Comparison of ENCODE assay signal across 8 mouse cellular contexts in the genomic region with DNA sequence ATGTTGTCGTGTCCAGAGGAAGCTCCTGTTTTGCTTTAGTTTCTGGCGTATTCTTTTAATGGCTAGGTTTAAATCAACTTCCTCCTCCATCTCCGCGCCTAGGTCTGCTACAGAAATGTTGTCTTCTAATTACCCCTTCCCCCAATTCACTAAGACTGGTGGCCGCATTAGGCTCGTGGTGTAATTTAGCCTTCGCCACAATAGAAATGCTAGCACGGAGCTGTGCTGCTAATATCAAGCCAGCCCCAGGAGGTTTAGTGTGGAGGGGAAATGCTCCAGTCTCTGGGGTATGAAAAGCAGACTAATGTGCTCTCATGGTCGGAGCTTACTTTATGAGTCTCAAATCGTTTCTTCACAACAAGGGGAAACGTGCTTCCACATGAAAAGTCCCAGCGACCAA. TPM values are rescaled to one million over a fixed set of nuclear protein-coding genes. Genes with fewer than 3 reads are reported as not detected.
A peak's percentile ranks its signal among the peaks of the same experiment; 100 is the strongest.
DNase-seq lines count a peak whose midpoint lies in the region; ATAC-seq and TF ChIP-seq lines count a peak whose summit lies in the region.

No protein-coding gene starts in this region.

- peak overlapping the region; percentile 98 for H3K4me2 ChIP-seq in kidney, embryonic 15.5 days
- peak overlapping the region; percentile 98 for H3K4me2 ChIP-seq in embryonic facial prominence, embryonic 12.5 days (replicated peaks)
- H3K4me2 ChIP-seq in myocyte (ENCODE audit: low read depth): peak overlapping the region; percentile 93

- no peaks in the 10 kb centered on the region for H3K36me3 ChIP-seq in kidney, embryonic 15.5 days
- H3K36me3 ChIP-seq in embryonic facial prominence, embryonic 12.5 days: no peaks in the 10 kb centered on the region
- no peaks in the 10 kb centered on the region for H3K36me3 ChIP-seq in myocyte (ENCODE audit: control insufficient read depth, insufficient read depth)

- H3K79me2 ChIP-seq in myocyte (ENCODE audit: control insufficient read depth, insufficient read depth): peaks cover 5% of the 10 kb centered on the region

- H3K9ac ChIP-seq in kidney, embryonic 15.5 days: peak overlapping the region; percentile 83
- peak overlapping the region; percentile 77 for H3K9ac ChIP-seq in embryonic facial prominence, embryonic 12.5 days

- H3K27me3 ChIP-seq in kidney, embryonic 15.5 days: 0 out of 2 replicates have a peak, but pooled peaks cover 4% of the 10 kb centered on the region
- no peaks in the 10 kb centered on the region for H3K27me3 ChIP-seq in embryonic facial prominence, embryonic 12.5 days
- H3K27me3 ChIP-seq in myocyte (ENCODE audit: control insufficient read depth, insufficient read depth, insufficient read length): no peaks in the 10 kb centered on the region

- 1% methylated on average over 12 of the region's 12 CpGs for WGBS in kidney, embryonic 15.5 days
- WGBS in embryonic facial prominence, embryonic 12.5 days: 4% methylated on average over 12 of the region's 12 CpGs

- no peak for DNase-seq in kidney, adult 9 months
- peak; percentile 18 for DNase-seq in induced T-regulatory cell, adult 2 months (ENCODE audit: low read depth)
- DNase-seq in thymus, postnatal 4 days: no peak
- DNase-seq in spleen, postnatal 4 days (ENCODE audit: low spot score in 2 of 2): no peak

- H3K4me3 ChIP-seq in kidney, embryonic 15.5 days (replicated peaks): peak overlapping the region; percentile 84
- peak overlapping the region; percentile 71 for H3K4me3 ChIP-seq in embryonic facial prominence, embryonic 12.5 days
- peak overlapping the region; percentile 26 for H3K4me3 ChIP-seq in myocyte

- H3K4me1 ChIP-seq in kidney, embryonic 15.5 days: peaks cover 65% of the 10 kb centered on the region
- H3K4me1 ChIP-seq in embryonic facial prominence, embryonic 12.5 days: peaks cover 19% of the 10 kb centered on the region

- no peaks in the 10 kb centered on the region for H3K9me3 ChIP-seq in kidney, embryonic 15.5 days (replicated peaks)
- no peaks in the 10 kb centered on the region for H3K9me3 ChIP-seq in embryonic facial prominence, embryonic 12.5 days

- ATAC-seq in kidney, embryonic 15.5 days (replicated peaks; ENCODE audit: low FRiP score): no peak
- ATAC-seq in embryonic facial prominence, embryonic 12.5 days (ENCODE audit: insufficient number of reproducible peaks, insufficient read depth, low FRiP score, low TSS enrichment): no peak
- no peak for ATAC-seq in megakaryocyte-erythroid progenitor cell, adult 5-6 weeks (replicated peaks; ENCODE audit: low FRiP score, low TSS enrichment, poor library complexity, severe bottlenecking)

- no peak for TF ChIP-seq POLR2A in myocyte (IDR thresholded peaks at IDR 0.05; ENCODE audit: insufficient read length, low read depth)

- peak overlapping the region; percentile 84; the same call in 1 of the 2 replicates for H3K27ac ChIP-seq in kidney, embryonic 15.5 days
- no peak overlapping the region for H3K27ac ChIP-seq in embryonic facial prominence, embryonic 12.5 days

- H3ac ChIP-seq in myocyte (ENCODE audit: control insufficient read depth, insufficient read length): peak overlapping the region; percentile 43

TF ChIP-seq in myocyte, 11 proteins besides CTCF, POLR2A, EP300 and RAD21:
- no peak for TF ChIP-seq TCF3 (IDR thresholded peaks at IDR 0.05; ENCODE audit: insufficient read length, low read depth)
- no peak for TF ChIP-seq REST (IDR thresholded peaks at IDR 0.05; ENCODE audit: insufficient read depth, insufficient read length)
- TF ChIP-seq SRF (IDR thresholded peaks at IDR 0.05; ENCODE audit: control insufficient read depth, insufficient read length, low read depth): no peak
- TF ChIP-seq MYOG (IDR thresholded peaks at IDR 0.05; ENCODE audit: control insufficient read depth in 1 of 3, insufficient read depth in 1 of 3, insufficient read length in 2 of 3, low read depth in 2 of 3): no peak
- no peak for TF ChIP-seq TCF12 (IDR thresholded peaks at IDR 0.05; ENCODE audit: insufficient read depth, poor library complexity, severe bottlenecking)
- TF ChIP-seq CEBPB (IDR thresholded peaks at IDR 0.05; ENCODE audit: insufficient read depth, poor library complexity, severe bottlenecking): no peak
- no peak for TF ChIP-seq POLR2AphosphoS2 (IDR thresholded peaks at IDR 0.05; ENCODE audit: insufficient read length, low read depth)
- no peak for TF ChIP-seq MAX (IDR thresholded peaks at IDR 0.05; ENCODE audit: low read depth)
- TF ChIP-seq USF1 (IDR thresholded peaks at IDR 0.05; ENCODE audit: low read depth): no peak
- TF ChIP-seq MYOD1 (IDR thresholded peaks at IDR 0.05; ENCODE audit: control insufficient read depth in 1 of 3, insufficient read length in 2 of 3, low read depth in 2 of 3): no peak
- no peak for TF ChIP-seq E2F4 (IDR thresholded peaks at IDR 0.05; ENCODE audit: insufficient read depth)

RNA-seq across cellular contexts. Expression of gene Phc2, which starts 0.9 kb away (rescaled TPM):
- 40.3 and 45.5 TPM in 2 replicates for polyA plus RNA-seq in kidney, embryonic 15.5 days (2015; fragmentation: Nextera tagmentation; extraction: Ambion mirVana)
- polyA plus RNA-seq in embryonic facial prominence, embryonic 12.5 days (2016; fragmentation: Nextera tagmentation; extraction: Ambion mirVana): 82.4 and 106 TPM in 2 replicates
- 100 TPM for polyA plus RNA-seq in myocyte (2012; fragmentation: generic; extraction: Trizol)
- total RNA-seq in megakaryocyte-erythroid progenitor cell, adult 5-6 weeks (2014; fragmentation: Nextera tagmentation): 56.5 and 63.9 TPM in 2 replicates
- total RNA-seq in megakaryocyte-erythroid progenitor cell, adult 5-6 weeks (2017): 14.5 and 18.1 TPM in 2 replicates

RNA-seq across cellular contexts. Expression of gene Tlr12, which starts 37.0 kb away (rescaled TPM):
- 2.6 and 2.9 TPM in 2 replicates for polyA plus RNA-seq in kidney, embryonic 15.5 days (2015; fragmentation: Nextera tagmentation; extraction: Ambion mirVana)
- 0.45 and 1.1 TPM in 2 replicates for polyA plus RNA-seq in embryonic facial prominence, embryonic 12.5 days (2016; fragmentation: Nextera tagmentation; extraction: Ambion mirVana)
- polyA plus RNA-seq in myocyte (2012; fragmentation: generic; extraction: Trizol): not detected
- total RNA-seq in megakaryocyte-erythroid progenitor cell, adult 5-6 weeks (2014; fragmentation: Nextera tagmentation): 0.28 and 0.72 TPM in 2 replicates
- 0.14 TPM in 1 of 2 replicates, not detected in the other for total RNA-seq in megakaryocyte-erythroid progenitor cell, adult 5-6 weeks (2017)

RNA-seq across cellular contexts. Expression of gene Zscan20, which starts 45.5 kb away (rescaled TPM):
- polyA plus RNA-seq in kidney, embryonic 15.5 days (2015; fragmentation: Nextera tagmentation; extraction: Ambion mirVana): 5.7 and 6.0 TPM in 2 replicates
- 6.6 and 7.1 TPM in 2 replicates for polyA plus RNA-seq in embryonic facial prominence, embryonic 12.5 days (2016; fragmentation: Nextera tagmentation; extraction: Ambion mirVana)
- polyA plus RNA-seq in myocyte (2012; fragmentation: generic; extraction: Trizol): 2.8 TPM
- total RNA-seq in megakaryocyte-erythroid progenitor cell, adult 5-6 weeks (2014; fragmentation: Nextera tagmentation): 4.0 and 8.6 TPM in 2 replicates
- total RNA-seq in megakaryocyte-erythroid progenitor cell, adult 5-6 weeks (2017): 3.4 and 6.9 TPM in 2 replicates

Comparison
In these comparisons a context has a peak if more than half of its experiments do, and no peak if none do; other contexts are left out.
1. H3K4me3 ChIP-seq: peak in every context shown above with its lines; median percentile 84 in kidney, embryonic 15.5 days; 71 in embryonic facial prominence, embryonic 12.5 days; 26 in myocyte.